Mouse (Mus musculus) kidney, postnatal 0 days (tissue): ENCODE data around the gene Hoxa3. TPM values are rescaled to one million over a fixed set of nuclear protein-coding genes. Genes with fewer than 3 reads are reported as not detected.

Source experiments
- ATAC-seq: fragments of 200-750 bp; cut with Nextera tagmentation; replicated peaks from 2 replicates; pipeline ENCODE4 v1.8.0; 2017; ENCODE audit warnings: low read depth, moderate number of reproducible peaks, moderate TSS enrichment, moderate library complexity; ENCODE audit not compliant: low FRiP score
- DNase-seq: peaks from one replicate; pipeline ENCODE4 v3.0.0-alpha.2; 2016; ENCODE audit warnings: low spot score
- H3K27ac ChIP-seq: fragments of 300-500 bp; sonication (generic); 2 replicates; pipeline ENCODE4 v1.5.1; 2014; ENCODE audit warnings: mild to moderate bottlenecking
- H3K27me3 ChIP-seq: fragments of 300-500 bp; sonication (generic); 2 replicates; pipeline ENCODE4 v1.6.1; 2014; ENCODE audit warnings: low read length, mixed read lengths; ENCODE audit not compliant: insufficient read depth
- H3K36me3 ChIP-seq: fragments of 300-500 bp; sonication (generic); 2 replicates; pipeline ENCODE4 v1.6.1; 2014; ENCODE audit warnings: low read length, mixed read lengths; ENCODE audit not compliant: insufficient read depth
- H3K4me1 ChIP-seq: fragments of 300-500 bp; sonication (generic); replicated peaks from 2 replicates; pipeline ENCODE4 v1.6.1; 2014; ENCODE audit warnings: antibody characterized with exemption, low read length, mixed read lengths; ENCODE audit not compliant: insufficient read depth
- H3K4me2 ChIP-seq: fragments of 300-500 bp; sonication (generic); 2 replicates; pipeline ENCODE4 v1.6.1; 2014; ENCODE audit warnings: mild to moderate bottlenecking, low read length, moderate library complexity, mixed read lengths
- H3K4me3 ChIP-seq: fragments of 300-500 bp; sonication (generic); replicated peaks from 2 replicates; pipeline ENCODE4 v1.5.1; 2014; ENCODE audit warnings: low read depth, low read length
- H3K9ac ChIP-seq: fragments of 300-500 bp; sonication (generic); 2 replicates; pipeline ENCODE4 v1.6.1; 2014; ENCODE audit warnings: low read depth, low read length
- H3K9me3 ChIP-seq: fragments of 300-500 bp; sonication (generic); replicated peaks from 2 replicates; pipeline ENCODE4 v1.6.1; 2016; ENCODE audit warnings: low read length, inconsistent platforms, mixed read lengths
- CTCF ChIP-seq: IDR thresholded peaks from 2 replicates; pipeline ENCODE4 v1.5.1; 2016; ENCODE audit warnings: antibody characterized with exemption, low read depth, mild to moderate bottlenecking, moderate library complexity
- WGBS: fragments of 180-500 bp; shearing (Covaris S2); extraction: QIAGEN DNeasy Blood & Tissue Kit; methylation state at CpG from one replicate; pipeline ENCODE4 v1.1.7; 2014; 5-methylcytosine and 5-hydroxymethylcytosine counted together
- polyA plus RNA-seq: library from polyadenylated mRNA; unstranded; fragments of >200 nt; fragmentation: Nextera tagmentation; extraction: Ambion mirVana; gene quantifications from 2 replicates; pipeline ENCODE4 v1.2.1, GENCODE M21; 2015

Gene Hoxa3
- polyA plus RNA-seq, 1 experiment from 2014 or later = 4.8 TPM

- peak overlapping the region; percentile 98 for H3K9ac ChIP-seq
- no peaks in the 10 kb centered on the region for H3K9me3 ChIP-seq
- H3K27ac ChIP-seq = peak overlapping the region; percentile 55; the same call in 1 of the 2 replicates
- no peak for ATAC-seq
- WGBS = 27% methylated on average over 3 of the region's 3 CpGs
- H3K27me3 ChIP-seq = no peaks in the 10 kb centered on the region
- no peak for DNase-seq
- H3K4me2 ChIP-seq = peak overlapping the region; percentile 92
- peak overlapping the region; percentile 85 for H3K4me3 ChIP-seq
- no peaks in the 10 kb centered on the region for H3K36me3 ChIP-seq
- TF ChIP-seq CTCF = no peak
- peaks cover 13% of the 10 kb centered on the region for H3K4me1 ChIP-seq
Observed at GRCm38 (mm10) chr6:52236806-52237205, 23.7 kb upstream of the Hoxa3 start.

- Histone ChIP-seq H3K9me3 (no peaks in the 10 kb centered on the region), H3K27me3 (no peaks in the 10 kb centered on the region), H3K36me3 (no peaks in the 10 kb centered on the region), H3K27ac (peak overlapping the region; percentile 97), H3K4me3 (peak overlapping the region; percentile 85), H3K9ac (peak overlapping the region; percentile 98; the same call in 1 of the 2 replicates), H3K4me2 (peak overlapping the region; percentile 92), H3K4me1 (peaks cover 5% of the 10 kb centered on the region)
- no peak for ATAC-seq
- TF ChIP-seq CTCF = no peak
- DNase-seq = no peak
- WGBS = 30% methylated on average over 6 of the region's 6 CpGs
Observed at GRCm38 (mm10) chr6:52235866-52236265, 22.7 kb upstream of the Hoxa3 start.

- Histone ChIP-seq H3K27me3 (no peaks in the 10 kb centered on the region), H3K27ac (peak overlapping the region; percentile 97), H3K4me1 (peaks cover 4% of the 10 kb centered on the region; the same call in 1 of the 2 replicates), H3K4me3 (peak overlapping the region; percentile 85), H3K4me2 (peak overlapping the region; percentile 92), H3K36me3 (no peaks in the 10 kb centered on the region), H3K9me3 (no peaks in the 10 kb centered on the region), H3K9ac (peak overlapping the region; percentile 98)
- no peak for DNase-seq
- 23% methylated on average over 9 of the region's 9 CpGs for WGBS
- TF ChIP-seq CTCF = no peak
- no peak for ATAC-seq
Observed at GRCm38 (mm10) chr6:52235267-52235666, 22.1 kb upstream of the Hoxa3 start.

GRCm38 (mm10) chr6:52234428-52235140, 21.4 kb upstream of the Hoxa3 start:
- ATAC-seq = peak; percentile 22
- H3K4me3 ChIP-seq = peak overlapping the region; percentile 85
- under 1% methylated on average over 63 of the region's 68 CpGs for WGBS

GRCm38 (mm10) chr6:52233546-52234427, 20.7 kb upstream of the Hoxa3 start:
- Histone ChIP-seq H3K4me2 (peak overlapping the region; percentile 92), H3K9me3 (no peaks in the 10 kb centered on the region), H3K4me1 (peaks cover 4% of the 10 kb centered on the region; the same call in 1 of the 2 replicates), H3K4me3 (peak overlapping the region; percentile 85), H3K36me3 (no peaks in the 10 kb centered on the region; the same call in 1 of the 2 replicates), H3K27me3 (no peaks in the 10 kb centered on the region), H3K9ac (peak overlapping the region; percentile 98), H3K27ac (peak overlapping the region; percentile 97)
- WGBS = under 1% methylated on average over 68 of the region's 70 CpGs
- ATAC-seq (peak; percentile 40), DNase-seq (peak; percentile 87)
- TF ChIP-seq CTCF = no peak

More at GRCm38 (mm10) chr6:52234428-52235140, 21.4 kb upstream of the Hoxa3 start:
- peaks cover 4% of the 10 kb centered on the region; the same call in 1 of the 2 replicates for H3K4me1 ChIP-seq
- H3K9ac ChIP-seq = peak overlapping the region; percentile 98
- H3K27ac ChIP-seq = peak overlapping the region; percentile 97
- H3K36me3 ChIP-seq = no peaks in the 10 kb centered on the region; the same call in 1 of the 2 replicates
- no peaks in the 10 kb centered on the region for H3K27me3 ChIP-seq
- DNase-seq = peak; percentile 93
- peak overlapping the region; percentile 92 for H3K4me2 ChIP-seq
- no peak for TF ChIP-seq CTCF
- H3K9me3 ChIP-seq = no peaks in the 10 kb centered on the region

GRCm38 (mm10) chr6:52232984-52233545, 19.9 kb upstream of the Hoxa3 start:
- H3K4me1 ChIP-seq = peaks cover 4% of the 10 kb centered on the region; the same call in 1 of the 2 replicates
- H3K4me3 ChIP-seq = peak overlapping the region; percentile 85
- H3K9ac ChIP-seq = peak overlapping the region; percentile 98
- no peaks in the 10 kb centered on the region for H3K9me3 ChIP-seq
- ATAC-seq (no peak), DNase-seq (no peak)
- no peak for TF ChIP-seq CTCF
- peak overlapping the region; percentile 92 for H3K4me2 ChIP-seq
- H3K27ac ChIP-seq = peak overlapping the region; percentile 97
- WGBS = under 1% methylated on average over 23 of the region's 23 CpGs
- no peaks in the 10 kb centered on the region for H3K27me3 ChIP-seq
- H3K36me3 ChIP-seq = no peaks in the 10 kb centered on the region; the same call in 1 of the 2 replicates
